Mouse (Mus musculus) cortical plate, adult 2 months (tissue): ENCODE data around the gene Fmnl2.

Experiments used
- CTCF ChIP-seq: fragments of 200-500 bp; IDR thresholded peaks from 2 replicates; pipeline ENCODE4 v1.5.1; 2011; ENCODE audit warnings: mild to moderate bottlenecking, control low read depth, low read length; ENCODE audit not compliant: insufficient read depth; ENCODE audit errors: extremely low read depth
- POLR2A ChIP-seq: fragments of 200-500 bp; IDR thresholded peaks from 2 replicates; pipeline ENCODE4 v1.6.1; 2011; ENCODE audit warnings: mild to moderate bottlenecking, low read length, control low read depth; ENCODE audit not compliant: insufficient read depth; ENCODE audit errors: extremely low read depth

DNA sequence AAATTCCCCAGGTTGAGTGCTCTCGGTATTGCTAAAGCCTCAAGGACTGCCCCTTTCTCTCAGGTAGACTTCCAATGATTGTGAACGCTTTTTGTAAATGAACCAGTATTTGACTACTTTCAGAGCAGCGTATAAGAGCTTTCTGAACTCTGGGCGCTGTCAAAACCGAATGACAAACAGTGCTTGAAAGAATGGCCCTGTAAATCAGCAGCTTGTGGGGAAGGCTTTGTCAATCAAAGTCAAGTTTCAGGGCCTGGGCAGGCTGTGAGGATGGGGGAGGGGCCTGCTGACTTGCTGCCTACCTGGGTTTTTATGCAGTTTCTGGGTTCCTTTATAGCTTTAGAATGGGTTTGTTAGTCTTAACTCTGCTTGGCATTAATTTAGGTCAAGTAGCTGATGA, 56.1 kb downstream of the Fmnl2 start:
- TF ChIP-seq POLR2A (no peak), CTCF (no peak)
